27 mouse cellular contexts compared by ENCODE assay signal in genomic region chr9:98837537-98838074, GRCm38 (mm10). TPM values are rescaled to one million over a fixed set of nuclear protein-coding genes. Genes with fewer than 3 reads are reported as not detected.
A peak's percentile ranks its signal among the peaks of the same experiment; 100 is the strongest.
DNase-seq lines count a peak whose midpoint lies in the region; ATAC-seq and TF ChIP-seq lines count a peak whose summit lies in the region.
"Had no signal": no experiment of that assay in that cellular context is flagged by ENCODE, and none has a peak within 500 bp of the region (broad histone marks: within the 10 kb centered on the region; RNA-seq: fewer than 3 reads in every experiment).

No protein-coding gene starts in this region.

- no peaks in the 10 kb centered on the region for H3K36me3 ChIP-seq in kidney, embryonic 14.5 days (ENCODE audit: control insufficient read depth, insufficient read depth, low read length)
- H3K36me3 ChIP-seq in kidney, embryonic 16.5 days (ENCODE audit: insufficient read depth, low read length) = no peaks in the 10 kb centered on the region
- H3K36me3 ChIP-seq: embryonic facial prominence, embryonic 10.5 days; embryonic facial prominence, embryonic 12.5 days; G1E had no signal

- WGBS in kidney, embryonic 14.5 days = 35% methylated on average over 7 of the region's 7 CpGs
- 35% methylated on average over 7 of the region's 7 CpGs for WGBS in kidney, embryonic 16.5 days
- WGBS in lung, adult 2 months = 58% methylated on average over 7 of the region's 7 CpGs

- no peak overlapping the region for H3K9ac ChIP-seq in kidney, embryonic 14.5 days (ENCODE audit: low read depth, low read length)
- H3K9ac ChIP-seq in kidney, embryonic 16.5 days (replicated peaks; ENCODE audit: low read length) = no peak overlapping the region
- H3K9ac ChIP-seq: embryonic facial prominence, embryonic 12.5 days; forebrain, embryonic 13.5 days had no signal

- 0 out of 2 replicates have a peak, but pooled peaks cover 2% of the 10 kb centered on the region for H3K9me3 ChIP-seq in kidney, embryonic 14.5 days (ENCODE audit: control insufficient read depth, low read length)
- H3K9me3 ChIP-seq in kidney, embryonic 16.5 days (ENCODE audit: low read length) = peaks cover 3% of the 10 kb centered on the region; the same call in 1 of the 2 replicates
- H3K9me3 ChIP-seq: forebrain, embryonic 13.5 days had no signal

- TF ChIP-seq CTCF in lung, adult 2 months (IDR thresholded peaks at IDR 0.05; ENCODE audit: insufficient read depth, low read length) = no peak

- ATAC-seq in kidney, embryonic 14.5 days (ENCODE audit: low FRiP score, low TSS enrichment) = peak; percentile 94
- ATAC-seq in kidney, embryonic 16.5 days (ENCODE audit: low FRiP score, low TSS enrichment) = peak; percentile 95
- ATAC-seq: activated CD4-positive, CD25-positive, alpha-beta regulatory T cell, adult 4 months; CD4-positive, CD25-positive, alpha-beta regulatory T cell, adult 4 months; forebrain, embryonic 13.5 days; Patski had no signal

- no peak for DNase-seq in kidney, postnatal 25 days
- no peak for DNase-seq in kidney, postnatal 36 days
- DNase-seq in lung, postnatal 10 days = peak; percentile 24
- DNase-seq in lung, adult 2 months = no peak
- peak; percentile 4 for DNase-seq in lung, postnatal 36 days
- no peak for DNase-seq in lung, adult 18-20 months
- DNase-seq: adrenal gland, adult 8-10 months; adrenal gland, postnatal 14 days; adrenal gland, postnatal 36 days; B cell, adult 2 months; cerebellum, adult 11-12 months; cerebellum, adult 2 months; cerebellum, adult 9-10 months; cerebellum, postnatal 10 days; cerebellum, postnatal 25 days had no signal

- no peaks in the 10 kb centered on the region for H3K4me1 ChIP-seq in kidney, embryonic 14.5 days (ENCODE audit: control insufficient read depth, insufficient read depth, low read length)
- H3K4me1 ChIP-seq in kidney, embryonic 16.5 days (ENCODE audit: insufficient read depth, low read length) = no peaks in the 10 kb centered on the region
- H3K4me1 ChIP-seq in lung, adult 2 months (ENCODE audit: control insufficient read depth, insufficient read depth, low read length) = no peaks in the 10 kb centered on the region
- H3K4me1 ChIP-seq: embryonic facial prominence, embryonic 12.5 days; forebrain, embryonic 13.5 days had no signal

- no peaks in the 10 kb centered on the region for H3K27me3 ChIP-seq in kidney, embryonic 14.5 days (ENCODE audit: control insufficient read depth, insufficient read depth, low read length)
- no peaks in the 10 kb centered on the region for H3K27me3 ChIP-seq in kidney, embryonic 16.5 days (ENCODE audit: insufficient read depth, low read length)
- H3K27me3 ChIP-seq: embryonic facial prominence, embryonic 12.5 days; forebrain, embryonic 13.5 days had no signal

- H3K27ac ChIP-seq in kidney, embryonic 14.5 days (ENCODE audit: low read depth, low read length) = no peak overlapping the region
- H3K27ac ChIP-seq in kidney, embryonic 16.5 days (ENCODE audit: low read length) = no peak overlapping the region
- H3K27ac ChIP-seq: embryonic facial prominence, embryonic 10.5 days; embryonic facial prominence, embryonic 12.5 days; forebrain, embryonic 13.5 days had no signal

- no peak overlapping the region for H3K4me2 ChIP-seq in kidney, embryonic 14.5 days (replicated peaks; ENCODE audit: low read depth, low read length)
- no peak overlapping the region for H3K4me2 ChIP-seq in kidney, embryonic 16.5 days (replicated peaks; ENCODE audit: low read depth, low read length)
- H3K4me2 ChIP-seq: embryonic facial prominence, embryonic 12.5 days; forebrain, embryonic 13.5 days had no signal

- no peak overlapping the region for H3K4me3 ChIP-seq in kidney, embryonic 14.5 days (ENCODE audit: low read length)
- no peak overlapping the region for H3K4me3 ChIP-seq in kidney, embryonic 16.5 days (ENCODE audit: low read length)
- H3K4me3 ChIP-seq in lung, adult 2 months (replicated peaks; ENCODE audit: extremely low read depth, low read depth, low read length) = no peak overlapping the region
- H3K4me3 ChIP-seq: embryonic facial prominence, embryonic 10.5 days; embryonic facial prominence, embryonic 12.5 days; forebrain, embryonic 13.5 days had no signal

- TF ChIP-seq POLR2A in lung, adult 2 months (IDR thresholded peaks at IDR 0.05; ENCODE audit: borderline replicate concordance, extremely low read depth, low read depth, low read length) = no peak

RNA-seq across cellular contexts. Expression of gene Prr23a1, which starts 4.7 kb away (rescaled TPM):
- polyA plus RNA-seq in kidney, embryonic 14.5 days (2014; fragmentation: Nextera tagmentation; extraction: Ambion mirVana) = not detected in 2 replicates
- not detected in 2 replicates for polyA plus RNA-seq in kidney, embryonic 16.5 days (2015; fragmentation: Nextera tagmentation; extraction: Ambion mirVana)
- polyA plus RNA-seq in lung, adult 2 months (2012; rRNA removed) = not detected in 2 replicates
- polyA plus RNA-seq: activated CD4-positive, CD25-positive, alpha-beta regulatory T cell, adult 4 months; CD4-positive, CD25-positive, alpha-beta regulatory T cell, adult 4 months; cerebellum, adult 2 months; cortical plate, adult 2 months; embryonic facial prominence, embryonic 10.5 days; embryonic facial prominence, embryonic 12.5 days; embryonic facial prominence, embryonic 14.5 days; forebrain, embryonic 11.5 days; forebrain, embryonic 13.5 days; G1E; Patski had no signal

RNA-seq across cellular contexts. Expression of gene Prr23a2, which starts 18.7 kb away (rescaled TPM):
- not detected in 2 replicates for polyA plus RNA-seq in kidney, embryonic 14.5 days (2014; fragmentation: Nextera tagmentation; extraction: Ambion mirVana)
- not detected in 2 replicates for polyA plus RNA-seq in kidney, embryonic 16.5 days (2015; fragmentation: Nextera tagmentation; extraction: Ambion mirVana)
- polyA plus RNA-seq in lung, adult 2 months (2012; rRNA removed) = 0.14 TPM in 1 of 2 replicates, not detected in the other
- polyA plus RNA-seq: activated CD4-positive, CD25-positive, alpha-beta regulatory T cell, adult 4 months; CD4-positive, CD25-positive, alpha-beta regulatory T cell, adult 4 months; cerebellum, adult 2 months; cortical plate, adult 2 months; embryonic facial prominence, embryonic 10.5 days; embryonic facial prominence, embryonic 12.5 days; embryonic facial prominence, embryonic 14.5 days; forebrain, embryonic 11.5 days; forebrain, embryonic 13.5 days; G1E; Patski had no signal

RNA-seq across cellular contexts. Expression of gene Prr23a3, which starts 27.0 kb away (rescaled TPM):
- not detected in 2 replicates for polyA plus RNA-seq in kidney, embryonic 14.5 days (2014; fragmentation: Nextera tagmentation; extraction: Ambion mirVana)
- polyA plus RNA-seq in kidney, embryonic 16.5 days (2015; fragmentation: Nextera tagmentation; extraction: Ambion mirVana) = not detected in 2 replicates
- polyA plus RNA-seq in lung, adult 2 months (2012; rRNA removed) = not detected in 2 replicates
- polyA plus RNA-seq: activated CD4-positive, CD25-positive, alpha-beta regulatory T cell, adult 4 months; CD4-positive, CD25-positive, alpha-beta regulatory T cell, adult 4 months; cerebellum, adult 2 months; cortical plate, adult 2 months; embryonic facial prominence, embryonic 12.5 days; embryonic facial prominence, embryonic 14.5 days; forebrain, embryonic 11.5 days; forebrain, embryonic 13.5 days; G1E; Patski had no signal

Comparison
In these comparisons a context has a peak if more than half of its experiments do, and no peak if none do; other contexts are left out.
1. DNase-seq: peak in lung, postnatal 10 days (single experiment) and lung, postnatal 36 days (single experiment); none in kidney, postnatal 25 days (0 of 2), kidney, postnatal 36 days (0 of 2), lung, adult 2 months (single experiment) and lung, adult 18-20 months (0 of 2).